In genomic region chr17:80786858-80787257, GRCm38 (mm10) we compare ENCODE assay signal across 15 mouse cellular contexts. TPM values are rescaled to one million over a fixed set of nuclear protein-coding genes. Genes with fewer than 3 reads are reported as not detected.
DNase-seq lines count a peak whose midpoint lies in the region; ATAC-seq and TF ChIP-seq lines count a peak whose summit lies in the region.
"Had no signal": no experiment of that assay in that cellular context is flagged by ENCODE, and none has a peak within 500 bp of the region (broad histone marks: within the 10 kb centered on the region; RNA-seq: fewer than 3 reads in every experiment).

No protein-coding gene starts in this region.

- peaks cover 12% of the 10 kb centered on the region; the same call in 1 of the 2 replicates for H3K4me1 ChIP-seq in lung, postnatal 0 days (ENCODE audit: insufficient read depth, low read depth, low read length)
- peaks cover 35% of the 10 kb centered on the region for H3K4me1 ChIP-seq in kidney, embryonic 15.5 days
- H3K4me1 ChIP-seq in liver, embryonic 14.5 days (replicated peaks; ENCODE audit: control insufficient read depth in 2 of 2, insufficient read depth in 2 of 2, low read length in 1 of 2), result peaks cover 0 to 15% of the 10 kb centered on the region in 2 experiments; a peak in 2 of 4 replicates
- no peaks in the 10 kb centered on the region for H3K4me1 ChIP-seq in forebrain, embryonic 15.5 days

- H3K9ac ChIP-seq in lung, postnatal 0 days (replicated peaks; ENCODE audit: low read depth), result no peak overlapping the region
- no peak overlapping the region for H3K9ac ChIP-seq in kidney, embryonic 15.5 days
- H3K9ac ChIP-seq in liver, embryonic 14.5 days (replicated peaks), result no peak overlapping the region
- H3K9ac ChIP-seq in forebrain, embryonic 15.5 days (replicated peaks), result no peak overlapping the region
- H3K9ac ChIP-seq: embryonic facial prominence, embryonic 13.5 days; limb, embryonic 13.5 days had no signal

- no peak overlapping the region for H3K4me2 ChIP-seq in lung, postnatal 0 days (replicated peaks; ENCODE audit: low read depth, low read length)
- no peak overlapping the region for H3K4me2 ChIP-seq in kidney, embryonic 15.5 days
- no peak overlapping the region for H3K4me2 ChIP-seq in liver, embryonic 14.5 days (ENCODE audit: low read depth)
- no peak overlapping the region for H3K4me2 ChIP-seq in forebrain, embryonic 15.5 days (replicated peaks)
- H3K4me2 ChIP-seq: embryonic facial prominence, embryonic 13.5 days; limb, embryonic 13.5 days had no signal

- no peaks in the 10 kb centered on the region for H3K36me3 ChIP-seq in lung, postnatal 0 days (ENCODE audit: insufficient read depth, low read length)
- H3K36me3 ChIP-seq in kidney, embryonic 15.5 days, result no peaks in the 10 kb centered on the region
- no peaks in the 10 kb centered on the region for H3K36me3 ChIP-seq in liver, embryonic 14.5 days (replicated peaks; ENCODE audit: control insufficient read depth, insufficient read depth, low read depth)
- no peaks in the 10 kb centered on the region for H3K36me3 ChIP-seq in forebrain, embryonic 15.5 days
- H3K36me3 ChIP-seq: embryonic facial prominence, embryonic 13.5 days; limb, embryonic 13.5 days had no signal

- ATAC-seq in lung, postnatal 0 days, result peak; percentile 23
- peak; percentile 55 for ATAC-seq in kidney, embryonic 15.5 days (replicated peaks; ENCODE audit: low FRiP score)
- peak; percentile 39; the same call in 1 of the 2 replicates for ATAC-seq in liver, embryonic 14.5 days (ENCODE audit: insufficient read depth)
- ATAC-seq in forebrain, embryonic 15.5 days (replicated peaks), result no peak
- ATAC-seq: activated CD4-positive, CD25-positive, alpha-beta regulatory T cell, adult 4 months; CD4-positive, CD25-positive, alpha-beta regulatory T cell, adult 4 months had no signal

- WGBS in lung, postnatal 0 days, result 21% methylated on average over 2 of the region's 2 CpGs
- WGBS in kidney, embryonic 15.5 days, result 48% methylated on average over 2 of the region's 2 CpGs
- WGBS in liver, embryonic 14.5 days (ENCODE audit: insufficient replicate concordance), result 43% methylated on average over 2 of the region's 2 CpGs
- WGBS in forebrain, embryonic 15.5 days, result 77% methylated on average over 2 of the region's 2 CpGs

- no peak overlapping the region for H3K4me3 ChIP-seq in lung, postnatal 0 days (ENCODE audit: low read depth, low read length)
- no peak overlapping the region for H3K4me3 ChIP-seq in kidney, embryonic 15.5 days (replicated peaks)
- no peak overlapping the region for H3K4me3 ChIP-seq in liver, embryonic 14.5 days (ENCODE audit: insufficient read depth in 1 of 2, low read depth in 2 of 2, low read length in 2 of 2)
- H3K4me3 ChIP-seq in forebrain, embryonic 15.5 days, result no peak overlapping the region
- H3K4me3 ChIP-seq: embryonic facial prominence, embryonic 13.5 days; limb, embryonic 13.5 days had no signal

- no peaks in the 10 kb centered on the region for H3K27me3 ChIP-seq in lung, postnatal 0 days (replicated peaks; ENCODE audit: insufficient read depth, low read length)
- no peaks in the 10 kb centered on the region for H3K27me3 ChIP-seq in kidney, embryonic 15.5 days
- no peaks in the 10 kb centered on the region for H3K27me3 ChIP-seq in liver, embryonic 14.5 days (ENCODE audit: control insufficient read depth, insufficient read depth, low read length)
- H3K27me3 ChIP-seq in forebrain, embryonic 15.5 days, result no peaks in the 10 kb centered on the region
- H3K27me3 ChIP-seq: embryonic facial prominence, embryonic 13.5 days; limb, embryonic 13.5 days had no signal

- TF ChIP-seq EP300 in lung, postnatal 0 days (IDR thresholded peaks at IDR 0.05), result no peak
- TF ChIP-seq EP300 in liver, embryonic 14.5 days (IDR thresholded peaks at IDR 0.05; ENCODE audit: low read depth), result no peak

- peak; percentile 36 for TF ChIP-seq CTCF in lung, postnatal 0 days (IDR thresholded peaks at IDR 0.05)
- no peak for TF ChIP-seq CTCF in liver, embryonic 14.5 days (IDR thresholded peaks at IDR 0.05; ENCODE audit: low read depth)

- intact Hi-C loops in left cerebral cortex, postnatal 36 days (cut with DNase I), result no loop called here

- no peak for DNase-seq in lung, postnatal 0 days (ENCODE audit: low spot score)
- no peak for DNase-seq in lung, postnatal 36 days
- DNase-seq in liver, embryonic 14.5 days (ENCODE audit: low read depth in 3 of 3, low spot score in 3 of 3), result no peak
- DNase-seq in left cerebral cortex, postnatal 36 days (ENCODE audit: low spot score in 2 of 2), result no peak
- DNase-seq in T-cell, adult 2 months (ENCODE audit: low spot score), result no peak
- DNase-seq: cerebellum, postnatal 36 days; heart, adult 11 months; right cerebral cortex, adult 18-20 months; thymus, postnatal 25 days had no signal

- no peaks in the 10 kb centered on the region for H3K9me3 ChIP-seq in lung, postnatal 0 days (ENCODE audit: low read length)
- H3K9me3 ChIP-seq in kidney, embryonic 15.5 days (replicated peaks), result no peaks in the 10 kb centered on the region
- H3K9me3 ChIP-seq in liver, embryonic 14.5 days (ENCODE audit: control insufficient read depth, low read length), result no peaks in the 10 kb centered on the region
- H3K9me3 ChIP-seq in forebrain, embryonic 15.5 days, result no peaks in the 10 kb centered on the region
- H3K9me3 ChIP-seq: embryonic facial prominence, embryonic 13.5 days had no signal

- H3K27ac ChIP-seq in lung, postnatal 0 days (ENCODE audit: low read length), result peak overlapping the region; percentile 43
- H3K27ac ChIP-seq in kidney, embryonic 15.5 days, result peak overlapping the region; percentile 87
- H3K27ac ChIP-seq in liver, embryonic 14.5 days, result no peak overlapping the region
- H3K27ac ChIP-seq in forebrain, embryonic 15.5 days (replicated peaks), result no peak overlapping the region
- H3K27ac ChIP-seq: embryonic facial prominence, embryonic 13.5 days; limb, embryonic 13.5 days had no signal

RNA-seq across cellular contexts. Expression of gene Map4k3, which starts 58.6 kb away (rescaled TPM):
- 37.5 and 44.2 TPM in 2 replicates for polyA plus RNA-seq in lung, postnatal 0 days (2015; fragmentation: Nextera tagmentation; extraction: Ambion mirVana)
- polyA plus RNA-seq in kidney, embryonic 15.5 days (2015; fragmentation: Nextera tagmentation; extraction: Ambion mirVana), result 24.0 and 25.2 TPM in 2 replicates
- polyA plus RNA-seq in liver, embryonic 14.5 days (2012; rRNA removed), result 3.5 and 4.3 TPM in 2 replicates
- polyA plus RNA-seq in liver, embryonic 14.5 days (2014; fragmentation: Nextera tagmentation; extraction: Ambion mirVana), result 4.0 and 4.3 TPM in 2 replicates
- 31.7 and 33.5 TPM in 2 replicates for polyA plus RNA-seq in forebrain, embryonic 15.5 days (2015; fragmentation: Nextera tagmentation; extraction: Ambion mirVana)
- 10 to 100 TPM; 63.1 to 69.2 TPM for total RNA-seq in left cerebral cortex, postnatal 36 days (2021)

Comparison
In these comparisons a context has a peak if more than half of its experiments do, and no peak if none do; other contexts are left out.
1. H3K27ac ChIP-seq: peak in lung, postnatal 0 days (single experiment) and kidney, embryonic 15.5 days (single experiment); none in liver, embryonic 14.5 days (single experiment) and forebrain, embryonic 15.5 days (single experiment).